Mouse (Mus musculus) midbrain, embryonic 14.5 days (tissue): ENCODE data around the gene Rpl29. TPM values are rescaled to one million over a fixed set of nuclear protein-coding genes. Genes with fewer than 3 reads are reported as not detected.
A peak's percentile ranks its signal among the peaks of the same experiment; 100 is the strongest.

ENCODE experiments used
- ATAC-seq: fragments of 200-750 bp; cut with Nextera tagmentation; 2 replicates; pipeline ENCODE4 v1.8.0; 2017; ENCODE audit warnings: moderate number of reproducible peaks, moderate library complexity; ENCODE audit not compliant: low FRiP score, low TSS enrichment
- DNase-seq: peaks from one replicate; pipeline ENCODE4 v3.0.0-alpha.2; 2015
- H3K27ac ChIP-seq: fragments of 300-500 bp; sonication (generic); replicated peaks from 2 replicates; pipeline ENCODE4 v1.5.1; 2014; ENCODE audit warnings: mild to moderate bottlenecking, low read depth, low read length, moderate library complexity
- H3K27me3 ChIP-seq: fragments of 300-500 bp; sonication (generic); 2 replicates; pipeline ENCODE4 v1.6.1; 2014; ENCODE audit warnings: low read length, control low read depth, mixed read lengths; ENCODE audit not compliant: control insufficient read depth, insufficient read depth
- H3K36me3 ChIP-seq: fragments of 300-500 bp; sonication (generic); 2 replicates; pipeline ENCODE4 v1.6.1; 2014; ENCODE audit warnings: low read length, control low read depth; ENCODE audit not compliant: control insufficient read depth, insufficient read depth
- H3K4me1 ChIP-seq: fragments of 300-500 bp; sonication (generic); 2 replicates; pipeline ENCODE4 v1.6.1; 2014; ENCODE audit warnings: mild to moderate bottlenecking, antibody characterized with exemption, low read length, control low read depth; ENCODE audit not compliant: control insufficient read depth, insufficient read depth
- H3K4me2 ChIP-seq: fragments of 300-500 bp; sonication (generic); 2 replicates; pipeline ENCODE4 v1.6.1; 2014; ENCODE audit warnings: mild to moderate bottlenecking, low read length, moderate library complexity
- H3K4me3 ChIP-seq: fragments of 300-500 bp; sonication (generic); replicated peaks from 2 replicates; pipeline ENCODE4 v1.5.1; 2014; ENCODE audit warnings: low read depth, low read length
- H3K9ac ChIP-seq: fragments of 300-500 bp; sonication (generic); replicated peaks from 2 replicates; pipeline ENCODE4 v1.6.1; 2014; ENCODE audit warnings: mild to moderate bottlenecking, low read length, moderate library complexity
- H3K9me3 ChIP-seq: fragments of 300-500 bp; sonication (generic); 2 replicates; pipeline ENCODE4 v1.6.1; 2016; ENCODE audit warnings: low read length, control low read depth, mixed read lengths; ENCODE audit not compliant: control insufficient read depth
- WGBS: fragments of 180-500 bp; shearing (Covaris S2); extraction: QIAGEN DNeasy Blood & Tissue Kit; methylation state at CpG from one replicate; pipeline ENCODE4 v1.1.7; 2014; 5-methylcytosine and 5-hydroxymethylcytosine counted together
- polyA plus RNA-seq: library from polyadenylated mRNA; unstranded; fragments of >200 nt; fragmentation: Nextera tagmentation; extraction: Ambion mirVana; gene quantifications from 2 replicates; pipeline ENCODE4 v1.2.1, GENCODE M21; 2014

Rpl29 gene
- polyA plus RNA-seq, 1 experiment from 2014 or later = 708 TPM

GRCm38 (mm10) chr9:106454888-106455681, 25.8 kb downstream of the Rpl29 start:
- peak overlapping the region; percentile 80 for H3K4me3 ChIP-seq
- peak; percentile 76 for DNase-seq
- peaks cover 10% of the 10 kb centered on the region for H3K36me3 ChIP-seq
- H3K9me3 ChIP-seq = no peaks in the 10 kb centered on the region
- peak overlapping the region; percentile 100 for H3K4me2 ChIP-seq
- H3K4me1 ChIP-seq = peaks cover 48% of the 10 kb centered on the region
- H3K9ac ChIP-seq = peak overlapping the region; percentile 95
- peak; percentile 36 for ATAC-seq
- H3K27me3 ChIP-seq = no peaks in the 10 kb centered on the region
- under 1% methylated on average over 17 of the region's 17 CpGs for WGBS
- H3K27ac ChIP-seq = peak overlapping the region; percentile 96

- Histone ChIP-seq H3K9me3 (no peaks in the 10 kb centered on the region), H3K9ac (peak overlapping the region; percentile 95), H3K4me3 (peak overlapping the region; percentile 80), H3K36me3 (peaks cover 23% of the 10 kb centered on the region), H3K27me3 (no peaks in the 10 kb centered on the region), H3K27ac (peak overlapping the region; percentile 96), H3K4me1 (peaks cover 48% of the 10 kb centered on the region), H3K4me2 (peak overlapping the region; percentile 100)
- peak; percentile 70 for DNase-seq
- ATAC-seq = no peak
- 19% methylated on average over 15 of the region's 15 CpGs for WGBS
Observed at GRCm38 (mm10) chr9:106456325-106457162, 27.3 kb downstream of the Rpl29 start.

- Histone ChIP-seq H3K4me1 (peaks cover 48% of the 10 kb centered on the region), H3K36me3 (peaks cover 30% of the 10 kb centered on the region), H3K27me3 (no peaks in the 10 kb centered on the region), H3K4me2 (peak overlapping the region; percentile 100), H3K9ac (peak overlapping the region; percentile 95), H3K4me3 (peak overlapping the region; percentile 80), H3K27ac (peak overlapping the region; percentile 96), H3K9me3 (no peaks in the 10 kb centered on the region)
- DNase-seq (no peak), ATAC-seq (no peak)
- 30% methylated on average over 9 of the region's 9 CpGs for WGBS
Observed at GRCm38 (mm10) chr9:106457163-106457559, 27.9 kb downstream of the Rpl29 start.

GRCm38 (mm10) chr9:106457920-106458319, 28.7 kb downstream of the Rpl29 start:
- Histone ChIP-seq H3K36me3 (peaks cover 36% of the 10 kb centered on the region), H3K4me1 (peaks cover 42% of the 10 kb centered on the region), H3K4me2 (peak overlapping the region; percentile 100), H3K9ac (peak overlapping the region; percentile 95; the same call in 1 of the 2 replicates), H3K4me3 (no peak overlapping the region), H3K27me3 (no peaks in the 10 kb centered on the region), H3K9me3 (no peaks in the 10 kb centered on the region), H3K27ac (peak overlapping the region; percentile 96)
- DNase-seq (no peak), ATAC-seq (no peak)
- WGBS = 47% methylated on average over 5 of the region's 5 CpGs

- H3K4me3 ChIP-seq = no peak overlapping the region
- no peaks in the 10 kb centered on the region for H3K27me3 ChIP-seq
- H3K4me2 ChIP-seq = no peak overlapping the region
- peaks cover 53% of the 10 kb centered on the region for H3K36me3 ChIP-seq
- DNase-seq = no peak
- 83% methylated on average over 15 of the region's 15 CpGs for WGBS
- H3K9me3 ChIP-seq = no peaks in the 10 kb centered on the region
- no peak for ATAC-seq
- H3K4me1 ChIP-seq = peaks cover 49% of the 10 kb centered on the region
- H3K9ac ChIP-seq = peak overlapping the region; percentile 21; the same call in 1 of the 2 replicates
- H3K27ac ChIP-seq = no peak overlapping the region
Observed at GRCm38 (mm10) chr9:106459946-106460345, 30.7 kb downstream of the Rpl29 start.

- 77% methylated on average over 18 of the region's 18 CpGs for WGBS
- H3K9me3 ChIP-seq = no peaks in the 10 kb centered on the region
- H3K4me3 ChIP-seq = no peak overlapping the region
- no peaks in the 10 kb centered on the region for H3K27me3 ChIP-seq
- H3K4me2 ChIP-seq = no peak overlapping the region
- H3K9ac ChIP-seq = no peak overlapping the region
- peaks cover 53% of the 10 kb centered on the region for H3K36me3 ChIP-seq
- no peak for DNase-seq
- no peak for ATAC-seq
- peaks cover 49% of the 10 kb centered on the region for H3K4me1 ChIP-seq
- H3K27ac ChIP-seq = no peak overlapping the region
Observed at GRCm38 (mm10) chr9:106460401-106461025, 31.3 kb downstream of the Rpl29 start.

- Histone ChIP-seq H3K4me1 (peaks cover 49% of the 10 kb centered on the region), H3K9me3 (no peaks in the 10 kb centered on the region), H3K4me2 (no peak overlapping the region), H3K9ac (no peak overlapping the region), H3K4me3 (no peak overlapping the region), H3K36me3 (peaks cover 53% of the 10 kb centered on the region), H3K27ac (no peak overlapping the region), H3K27me3 (no peaks in the 10 kb centered on the region)
- 96% methylated on average over 9 of the region's 9 CpGs for WGBS
- DNase-seq = no peak
- no peak for ATAC-seq
Observed at GRCm38 (mm10) chr9:106461026-106461415, 31.8 kb downstream of the Rpl29 start.

GRCm38 (mm10) chr9:106461641-106462429, 32.6 kb downstream of the Rpl29 start:
- Histone ChIP-seq H3K4me2 (no peak overlapping the region), H3K4me3 (no peak overlapping the region), H3K36me3 (peaks cover 53% of the 10 kb centered on the region), H3K9me3 (no peaks in the 10 kb centered on the region), H3K27ac (no peak overlapping the region), H3K9ac (no peak overlapping the region), H3K4me1 (peaks cover 42% of the 10 kb centered on the region), H3K27me3 (no peaks in the 10 kb centered on the region)
- DNase-seq (no peak), ATAC-seq (no peak)
- WGBS = 83% methylated on average over 16 of the region's 16 CpGs
